Mouse (Mus musculus) midbrain, embryonic 15.5 days (tissue): ENCODE results near the gene Vps33b. TPM values are rescaled to one million over a fixed set of nuclear protein-coding genes. Genes with fewer than 3 reads are reported as not detected.

Experiments used
- ATAC-seq: fragments of 200-750 bp; cut with Nextera tagmentation; replicated peaks from 2 replicates; pipeline ENCODE4 v1.8.0; 2017; ENCODE audit warnings: moderate TSS enrichment
- H3K27ac ChIP-seq: fragments of 300-500 bp; sonication (generic); 2 replicates; pipeline ENCODE4 v1.5.1; 2015; ENCODE audit warnings: mild to moderate bottlenecking, inconsistent platforms
- H3K27me3 ChIP-seq: fragments of 300-500 bp; sonication (generic); replicated peaks from 2 replicates; pipeline ENCODE4 v1.6.1; 2015; ENCODE audit warnings: inconsistent platforms
- H3K36me3 ChIP-seq: fragments of 300-500 bp; sonication (generic); replicated peaks from 2 replicates; pipeline ENCODE4 v1.6.1; 2015; ENCODE audit warnings: inconsistent platforms
- H3K4me1 ChIP-seq: fragments of 300-500 bp; sonication (generic); 2 replicates; pipeline ENCODE4 v1.6.1; 2015; ENCODE audit warnings: inconsistent platforms
- H3K4me2 ChIP-seq: fragments of 300-500 bp; sonication (generic); 2 replicates; pipeline ENCODE4 v1.6.1; 2015; ENCODE audit warnings: inconsistent platforms, mild to moderate bottlenecking, moderate library complexity
- H3K4me3 ChIP-seq: fragments of 300-500 bp; sonication (generic); 2 replicates; pipeline ENCODE4 v1.5.1; 2015; ENCODE audit warnings: mild to moderate bottlenecking, inconsistent platforms
- H3K9ac ChIP-seq: fragments of 300-500 bp; sonication (generic); 2 replicates; pipeline ENCODE4 v1.6.1; 2015; ENCODE audit warnings: mild to moderate bottlenecking, inconsistent platforms
- H3K9me3 ChIP-seq: fragments of 300-500 bp; sonication (generic); 2 replicates; pipeline ENCODE4 v1.6.1; 2016; ENCODE audit warnings: inconsistent platforms
- WGBS: fragments of 180-500 bp; shearing (Covaris S2); methylation state at CpG from one replicate; pipeline ENCODE4 v1.1.7; 2015; ENCODE audit warnings: mixed read lengths; 5-methylcytosine and 5-hydroxymethylcytosine counted together
- polyA plus RNA-seq: library from polyadenylated mRNA; unstranded; fragments of >200 nt; fragmentation: Nextera tagmentation; extraction: Ambion mirVana; gene quantifications from 2 replicates; pipeline ENCODE4 v1.2.1, GENCODE M21; 2015

The Vps33b gene
- polyA plus RNA-seq, 1 experiment from 2014 or later = 32.6 TPM

DNA sequence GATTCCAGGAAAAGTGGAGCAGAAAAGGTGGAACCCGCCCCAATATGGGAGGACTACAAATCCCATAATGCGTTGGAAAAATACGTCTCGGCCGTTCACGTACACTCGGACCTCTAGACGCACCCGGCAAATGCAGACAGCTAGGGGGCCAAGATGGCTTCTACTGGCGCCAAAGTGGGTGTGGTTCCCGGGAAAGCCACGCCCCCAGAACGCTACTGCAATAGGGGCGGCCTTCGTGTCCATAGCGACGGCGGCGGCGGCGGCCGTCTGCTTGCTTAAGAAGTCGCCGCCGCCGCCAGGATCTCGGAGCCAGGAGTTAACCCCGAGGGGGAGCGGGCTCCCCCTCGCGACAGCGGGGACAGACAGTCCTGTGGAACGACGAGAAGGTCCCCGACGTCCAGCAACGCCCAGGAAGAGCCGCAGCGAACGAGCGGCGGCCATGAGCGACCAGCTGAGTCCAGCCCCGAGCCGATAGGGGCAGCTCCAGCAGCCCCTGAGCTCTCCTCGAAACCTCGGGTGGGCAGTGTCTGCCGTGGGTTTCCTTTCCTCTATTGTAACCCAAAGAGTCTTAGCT lies 23.2 kb upstream of the Vps33b start, which contains the start of gene Ttll13:
TSS of gene Ttll13 (plus strand) at position 229 of the 574 bp plus-strand sequence.
- H3K4me3 ChIP-seq = peak within 1 kb of the TSS; percentile 54
- under 1% methylated on average over 48 of the region's 48 CpGs for WGBS
- H3K4me1 ChIP-seq = no peaks in the 10 kb centered on the region
- H3K27me3 ChIP-seq = no peaks in the 10 kb centered on the region
- ATAC-seq = peak; percentile 98
- H3K9ac ChIP-seq = peak within 1 kb of the TSS; percentile 62
- H3K9me3 ChIP-seq = no peaks in the 10 kb centered on the region
- no peaks in the 10 kb centered on the region for H3K36me3 ChIP-seq
- peak within 1 kb of the TSS; percentile 86 for H3K27ac ChIP-seq
- H3K4me2 ChIP-seq = peak within 1 kb of the TSS; percentile 57

DNA sequence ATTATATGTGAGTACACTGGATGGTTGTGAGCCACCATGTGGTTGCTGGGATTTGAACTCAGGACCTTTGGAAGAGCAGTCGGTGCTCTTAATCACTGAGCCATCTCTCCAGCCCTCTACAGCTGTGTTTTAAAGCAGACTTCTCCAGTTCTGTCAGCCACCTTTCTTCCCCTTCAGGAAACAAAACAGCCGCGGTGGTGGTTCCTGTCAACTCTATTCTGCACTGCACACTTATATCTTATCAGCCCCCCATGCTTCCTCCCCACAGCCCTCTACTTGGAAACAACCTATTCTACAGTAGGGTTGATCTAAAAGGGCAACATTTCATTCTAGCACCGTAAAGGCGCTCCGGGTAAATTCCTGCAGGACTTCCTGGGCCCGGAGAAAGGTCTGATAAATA lies 22.6 kb upstream of the Vps33b start:
- peak overlapping the region; percentile 86 for H3K27ac ChIP-seq
- no peaks in the 10 kb centered on the region for H3K9me3 ChIP-seq
- 63% methylated on average over 7 of the region's 7 CpGs for WGBS
- no peaks in the 10 kb centered on the region for H3K4me1 ChIP-seq
- peak overlapping the region; percentile 54 for H3K4me3 ChIP-seq
- peak overlapping the region; percentile 57 for H3K4me2 ChIP-seq
- H3K9ac ChIP-seq = peak overlapping the region; percentile 62
- H3K36me3 ChIP-seq = no peaks in the 10 kb centered on the region
- H3K27me3 ChIP-seq = no peaks in the 10 kb centered on the region
- no peak for ATAC-seq

GRCm38 (mm10) chr7:80252437-80252836 lies 17.0 kb upstream of the Vps33b start:
- H3K4me3 ChIP-seq = no peak overlapping the region
- no peak overlapping the region for H3K4me2 ChIP-seq
- peaks cover 18% of the 10 kb centered on the region for H3K27me3 ChIP-seq
- no peaks in the 10 kb centered on the region for H3K4me1 ChIP-seq
- H3K27ac ChIP-seq = no peak overlapping the region
- H3K9me3 ChIP-seq = no peaks in the 10 kb centered on the region
- no peak for ATAC-seq
- no peaks in the 10 kb centered on the region for H3K36me3 ChIP-seq
- 83% methylated on average over 7 of the region's 7 CpGs for WGBS
- no peak overlapping the region for H3K9ac ChIP-seq

DNA sequence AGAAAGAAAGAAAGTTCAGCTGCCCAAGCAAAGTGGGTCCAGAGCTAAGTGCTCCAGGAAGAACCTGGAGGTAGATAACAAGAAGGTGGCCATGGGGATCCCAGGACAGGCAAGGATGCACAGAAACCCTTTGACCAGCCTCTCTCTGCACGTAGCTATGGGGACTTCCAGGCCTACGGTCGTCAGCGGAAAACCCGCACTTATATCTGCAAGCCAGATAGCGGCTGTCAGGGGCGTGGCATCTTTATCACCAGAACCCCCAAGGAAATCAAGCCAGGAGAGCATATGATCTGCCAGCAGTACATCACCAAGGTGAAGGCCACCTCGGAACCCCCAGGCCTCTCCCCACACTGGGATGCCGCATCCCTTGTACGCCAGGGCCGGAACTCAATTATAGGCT lies 16.6 kb upstream of the Vps33b start:
- Histone ChIP-seq H3K4me1 (no peaks in the 10 kb centered on the region), H3K4me3 (no peak overlapping the region), H3K4me2 (no peak overlapping the region), H3K9me3 (no peaks in the 10 kb centered on the region), H3K27me3 (peaks cover 21% of the 10 kb centered on the region), H3K36me3 (no peaks in the 10 kb centered on the region), H3K27ac (no peak overlapping the region), H3K9ac (no peak overlapping the region)
- no peak for ATAC-seq
- WGBS = 88% methylated on average over 11 of the region's 11 CpGs

DNA sequence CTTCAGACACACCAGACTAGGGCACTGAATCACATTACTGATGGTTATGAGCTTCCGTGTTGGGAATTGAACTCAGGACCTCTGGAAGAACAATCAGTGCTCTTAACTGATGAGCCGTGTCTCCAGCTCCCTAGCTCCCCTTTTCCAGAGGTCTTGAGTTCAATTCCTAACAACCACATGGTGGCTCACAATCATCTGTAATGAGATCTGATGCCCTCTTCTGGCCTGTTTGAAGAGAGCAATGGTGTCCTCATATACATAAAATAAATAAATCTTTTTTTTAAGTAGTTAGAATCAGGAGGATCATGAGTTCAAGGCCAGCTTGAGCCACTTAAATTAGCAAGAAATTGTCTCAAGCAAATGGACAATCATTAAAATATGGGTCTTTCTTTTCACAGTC lies 13.5 kb upstream of the Vps33b start:
- peaks cover 5% of the 10 kb centered on the region; the same call in 1 of the 2 replicates for H3K4me1 ChIP-seq
- peaks cover 43% of the 10 kb centered on the region for H3K27me3 ChIP-seq
- no peak overlapping the region for H3K4me3 ChIP-seq
- H3K4me2 ChIP-seq = no peak overlapping the region
- H3K27ac ChIP-seq = no peak overlapping the region
- 81% methylated on average over 2 of the region's 2 CpGs for WGBS
- ATAC-seq = no peak
- H3K36me3 ChIP-seq = no peaks in the 10 kb centered on the region
- no peaks in the 10 kb centered on the region for H3K9me3 ChIP-seq
- H3K9ac ChIP-seq = no peak overlapping the region

DNA sequence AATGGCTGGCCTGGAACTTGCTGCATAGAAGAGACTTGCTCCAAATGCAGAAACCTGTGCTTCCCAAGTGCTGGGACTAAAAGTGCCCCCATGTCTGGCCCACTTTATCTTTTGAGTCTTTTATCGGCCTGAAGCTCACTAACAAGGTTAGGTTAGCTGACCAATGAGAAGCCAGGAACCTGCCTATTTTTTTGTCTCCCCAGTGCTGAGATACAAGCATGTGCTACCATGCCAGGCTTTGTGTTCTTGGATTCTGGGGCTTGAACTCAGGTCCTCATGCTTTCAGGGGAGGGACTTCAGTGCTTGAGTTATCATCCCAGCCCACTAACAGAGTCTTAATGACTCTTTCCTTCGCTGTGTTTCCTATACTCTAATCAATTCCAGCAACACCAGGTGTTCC lies 11.7 kb upstream of the Vps33b start:
- Histone ChIP-seq H3K9me3 (no peaks in the 10 kb centered on the region), H3K36me3 (no peaks in the 10 kb centered on the region), H3K4me2 (no peak overlapping the region), H3K9ac (no peak overlapping the region), H3K4me3 (no peak overlapping the region), H3K27me3 (peaks cover 43% of the 10 kb centered on the region), H3K27ac (no peak overlapping the region), H3K4me1 (peaks cover 15% of the 10 kb centered on the region)
- WGBS = 74% methylated on average over 2 of the region's 2 CpGs
- ATAC-seq = no peak

- WGBS = 26% methylated on average over 40 of the region's 40 CpGs
- peak within 1 kb of the TSS; percentile 80 for H3K4me2 ChIP-seq
- peak; percentile 91 for ATAC-seq
Observed at GRCm38 (mm10) chr7:80260625-80261371, 8.7 kb upstream of the Vps33b start, which contains the start of gene Ngrn. Ngrn (plus strand) TSS chr7:80261215.

DNA sequence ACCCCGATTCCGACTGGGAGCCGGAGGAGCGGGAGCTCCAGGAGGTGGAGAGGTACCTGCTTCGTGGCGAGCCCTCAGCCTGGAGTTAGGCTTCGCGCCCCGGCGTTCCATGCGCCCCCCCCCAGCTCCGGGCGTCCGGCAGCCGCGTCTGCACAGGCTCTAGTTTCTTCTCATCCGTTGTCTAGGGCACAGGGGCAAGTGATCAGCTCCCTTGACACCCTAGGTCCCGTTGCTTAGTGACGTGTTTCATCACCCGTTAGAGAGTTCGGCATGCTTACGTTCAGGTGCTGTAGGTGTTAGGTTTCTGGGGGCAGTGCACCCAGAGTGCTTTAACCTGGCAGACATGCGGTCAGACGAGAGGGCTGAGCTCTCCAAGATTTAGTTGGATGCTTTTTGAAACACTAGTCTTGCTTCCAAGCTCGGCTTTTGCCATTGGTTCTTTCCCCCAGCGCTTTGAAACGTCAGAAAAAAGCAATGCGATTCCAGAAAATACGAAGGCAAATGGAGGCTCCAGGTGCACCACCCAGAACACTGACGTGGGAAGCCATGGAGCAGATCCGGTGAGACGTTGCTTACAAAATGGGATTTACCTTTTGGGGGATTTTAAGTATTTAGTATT lies 8.0 kb upstream of the Vps33b start:
- peaks cover 17% of the 10 kb centered on the region for H3K36me3 ChIP-seq
- peak overlapping the region; percentile 76 for H3K27ac ChIP-seq
- peaks cover 32% of the 10 kb centered on the region for H3K27me3 ChIP-seq
- peak overlapping the region; percentile 91 for H3K4me3 ChIP-seq
- peak; percentile 74 for ATAC-seq
- no peaks in the 10 kb centered on the region for H3K9me3 ChIP-seq
- peak overlapping the region; percentile 80 for H3K4me2 ChIP-seq
- peaks cover 20% of the 10 kb centered on the region for H3K4me1 ChIP-seq
- 1% methylated on average over 32 of the region's 32 CpGs for WGBS
- H3K9ac ChIP-seq = peak overlapping the region; percentile 79

More at GRCm38 (mm10) chr7:80260625-80261371, 8.7 kb upstream of the Vps33b start, which contains the start of gene Ngrn:
- Histone ChIP-seq H3K27me3 (peaks cover 34% of the 10 kb centered on the region), H3K36me3 (peaks cover 14% of the 10 kb centered on the region), H3K9ac (peak within 1 kb of the TSS; percentile 79), H3K27ac (peak within 1 kb of the TSS; percentile 76), H3K4me1 (peaks cover 20% of the 10 kb centered on the region), H3K9me3 (no peaks in the 10 kb centered on the region), H3K4me3 (peak within 1 kb of the TSS; percentile 91)

DNA sequence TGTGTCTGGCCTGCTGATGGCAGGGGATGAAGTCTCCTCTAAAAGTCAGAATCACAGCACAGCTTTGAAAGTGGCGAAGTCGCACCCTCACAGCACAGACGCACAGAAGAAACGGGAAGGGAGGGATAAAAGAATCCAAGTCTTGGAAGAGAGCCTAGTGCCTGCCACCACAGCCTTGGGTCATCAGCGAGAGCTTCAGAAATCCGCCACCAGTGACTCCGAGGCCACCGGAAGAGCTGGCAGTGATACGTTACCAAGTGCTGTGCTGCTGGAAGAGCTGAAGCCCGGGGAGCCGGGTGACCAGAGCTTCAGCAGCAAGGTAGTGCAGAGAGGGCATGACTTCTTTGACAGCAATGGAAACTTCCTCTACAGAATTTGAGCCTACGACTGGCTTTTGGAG lies 4.8 kb upstream of the Vps33b start:
- no peak for ATAC-seq
- H3K4me1 ChIP-seq = peaks cover 28% of the 10 kb centered on the region
- no peak overlapping the region for H3K27ac ChIP-seq
- H3K4me3 ChIP-seq = no peak overlapping the region
- 93% methylated on average over 12 of the region's 12 CpGs for WGBS
- peaks cover 4% of the 10 kb centered on the region; the same call in 1 of the 2 replicates for H3K27me3 ChIP-seq
- no peaks in the 10 kb centered on the region for H3K9me3 ChIP-seq
- H3K4me2 ChIP-seq = no peak overlapping the region
- peaks cover 23% of the 10 kb centered on the region for H3K36me3 ChIP-seq
- H3K9ac ChIP-seq = no peak overlapping the region

GRCm38 (mm10) chr7:80267764-80268163 lies 1.7 kb upstream of the Vps33b start:
- H3K4me1 ChIP-seq = peaks cover 34% of the 10 kb centered on the region
- H3K27me3 ChIP-seq = no peaks in the 10 kb centered on the region
- no peak for ATAC-seq
- no peaks in the 10 kb centered on the region for H3K9me3 ChIP-seq
- 76% methylated on average over 1 of the region's 1 CpGs for WGBS
- H3K4me3 ChIP-seq = no peak overlapping the region
- H3K36me3 ChIP-seq = peaks cover 25% of the 10 kb centered on the region
- no peak overlapping the region for H3K9ac ChIP-seq
- H3K4me2 ChIP-seq = no peak overlapping the region
- no peak overlapping the region for H3K27ac ChIP-seq

- peak overlapping the region; percentile 65 for H3K4me3 ChIP-seq
- H3K4me1 ChIP-seq = peaks cover 29% of the 10 kb centered on the region
- ATAC-seq = peak; percentile 74
- H3K36me3 ChIP-seq = peaks cover 41% of the 10 kb centered on the region
- H3K27me3 ChIP-seq = no peaks in the 10 kb centered on the region
- peak overlapping the region; percentile 73 for H3K27ac ChIP-seq
- peak overlapping the region; percentile 59 for H3K4me2 ChIP-seq
- H3K9me3 ChIP-seq = peaks cover 6% of the 10 kb centered on the region
- H3K9ac ChIP-seq = peak overlapping the region; percentile 71
- WGBS = under 1% methylated on average over 23 of the region's 23 CpGs
Observed at GRCm38 (mm10) chr7:80269751-80270255, 354 bp downstream of the Vps33b start.

DNA sequence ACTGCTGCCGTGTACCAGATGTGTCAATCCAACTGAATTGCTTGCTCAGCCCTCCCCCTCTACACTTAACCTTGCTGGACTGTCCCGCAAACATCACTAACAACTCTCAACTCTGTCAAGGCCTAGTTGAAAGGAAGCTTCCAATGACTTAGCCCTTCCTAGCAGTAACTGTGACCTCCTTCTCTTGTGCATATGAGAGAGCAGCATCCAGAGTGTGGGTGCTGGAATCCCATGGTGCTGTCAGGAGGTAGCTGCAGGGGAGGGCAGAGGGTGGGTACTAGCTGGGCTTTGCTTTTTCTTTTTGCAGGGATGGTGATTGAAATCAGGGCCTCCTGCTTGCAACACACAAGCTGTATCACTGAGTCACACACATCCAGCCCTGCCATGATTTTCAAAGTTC lies 4.0 kb downstream of the Vps33b start:
- Histone ChIP-seq H3K4me3 (no peak overlapping the region), H3K36me3 (peaks cover 55% of the 10 kb centered on the region)

More for the DNA sequence above, 4.0 kb downstream of the Vps33b start:
- Histone ChIP-seq H3K9ac (no peak overlapping the region), H3K4me1 (peaks cover 27% of the 10 kb centered on the region), H3K4me2 (no peak overlapping the region), H3K27ac (no peak overlapping the region), H3K27me3 (no peaks in the 10 kb centered on the region), H3K9me3 (peaks cover 12% of the 10 kb centered on the region)
- 91% methylated on average over 2 of the region's 2 CpGs for WGBS
- no peak for ATAC-seq
